ENCODE assay signal across 9 mouse cellular contexts in the genomic region with DNA sequence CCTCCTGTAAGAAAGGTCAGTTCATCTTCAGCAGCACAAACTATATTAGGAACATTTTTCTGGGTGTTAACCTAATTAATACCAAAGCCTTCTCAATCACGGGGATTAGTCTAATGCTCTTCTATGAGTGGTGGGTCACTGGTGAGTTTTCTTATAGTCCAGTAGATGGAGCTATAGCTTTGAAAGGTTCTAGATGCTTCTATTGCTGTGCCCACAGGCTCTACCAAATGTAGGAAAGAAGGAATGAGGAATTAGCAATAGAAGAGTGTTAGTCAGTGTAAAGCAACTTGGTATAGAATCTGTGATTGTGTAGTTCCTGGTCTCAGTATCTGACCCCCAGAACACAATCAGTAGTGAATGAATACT.
DNase-seq lines count a peak whose midpoint lies in the region; ATAC-seq and TF ChIP-seq lines count a peak whose summit lies in the region.
"Had no signal": no experiment of that assay in that cellular context is flagged by ENCODE, and none has a peak within 500 bp of the region (broad histone marks: within the 10 kb centered on the region; RNA-seq: fewer than 3 reads in every experiment).

No protein-coding gene starts in this region.

- WGBS in forebrain, postnatal 0 days: 8% methylated on average over 1 of the region's 1 CpGs
- WGBS in forebrain, embryonic 10.5 days: 17% methylated on average over 1 of the region's 1 CpGs
- 25% methylated on average over 1 of the region's 1 CpGs for WGBS in midbrain, embryonic 10.5 days

- ATAC-seq in forebrain, postnatal 0 days: no peak
- ATAC-seq in megakaryocyte-erythroid progenitor cell, adult 5-6 weeks (replicated peaks; ENCODE audit: low FRiP score, low TSS enrichment, poor library complexity, severe bottlenecking): peak; percentile 77

- peak; percentile 55 for TF ChIP-seq CTCF in forebrain, postnatal 0 days (IDR thresholded peaks at IDR 0.05; ENCODE audit: low read depth)
- peak; percentile 78 for TF ChIP-seq CTCF in left cerebral cortex, adult 2 months (IDR thresholded peaks at IDR 0.05)

- H3K36me3 ChIP-seq in forebrain, postnatal 0 days (ENCODE audit: insufficient read depth): no peaks in the 10 kb centered on the region
- H3K36me3 ChIP-seq in forebrain, embryonic 10.5 days (replicated peaks): no peaks in the 10 kb centered on the region
- H3K36me3 ChIP-seq in midbrain, embryonic 10.5 days: no peaks in the 10 kb centered on the region
- H3K36me3 ChIP-seq: limb, embryonic 12.5 days had no signal

- intact Hi-C loops in left cerebral cortex, adult 2 months (cut with DNase I): loop anchor here (1.0 to 5.0 kb wide), 3 partner anchors 61 to 233 kb away; a partner anchor contains a TSS
- intact Hi-C loops in left cerebral cortex, postnatal 10 days (cut with DNase I): loop anchor here (2.0 to 5.0 kb wide), 2 partner anchors 139 to 237 kb away; no protein-coding TSS in a partner anchor

- H3K27me3 ChIP-seq in forebrain, postnatal 0 days (ENCODE audit: insufficient read depth, low read length): no peaks in the 10 kb centered on the region
- no peaks in the 10 kb centered on the region for H3K27me3 ChIP-seq in forebrain, embryonic 10.5 days (ENCODE audit: poor library complexity, severe bottlenecking)
- H3K27me3 ChIP-seq in midbrain, embryonic 10.5 days (ENCODE audit: low read depth, poor library complexity, severe bottlenecking): no peaks in the 10 kb centered on the region
- H3K27me3 ChIP-seq: limb, embryonic 12.5 days had no signal

- peak; percentile 11 for DNase-seq in forebrain, postnatal 0 days
- DNase-seq in forebrain, embryonic 10.5 days (ENCODE audit: extremely low spot score, low spot score): no peak
- no peak for DNase-seq in left cerebral cortex, adult 2 months (ENCODE audit: extremely low spot score in 1 of 2, low spot score in 2 of 2)
- no peak for DNase-seq in left cerebral cortex, postnatal 10 days (ENCODE audit: extremely low spot score in 1 of 2, low spot score in 2 of 2)
- DNase-seq in Muller cell, postnatal 12 days (ENCODE audit: inconsistent ontology term): peak; percentile 32
- DNase-seq in liver: no peak
- no peak for DNase-seq in midbrain, embryonic 10.5 days (ENCODE audit: low spot score)

- no peak overlapping the region for H3K27ac ChIP-seq in forebrain, postnatal 0 days (ENCODE audit: low read depth, low read length)
- no peak overlapping the region for H3K27ac ChIP-seq in forebrain, embryonic 10.5 days
- H3K27ac ChIP-seq in left cerebral cortex, adult 2 months: no peak overlapping the region
- no peak overlapping the region for H3K27ac ChIP-seq in midbrain, embryonic 10.5 days (replicated peaks)
- H3K27ac ChIP-seq: limb, embryonic 12.5 days had no signal

- H3K9ac ChIP-seq in forebrain, postnatal 0 days: no peak overlapping the region
- H3K9ac ChIP-seq: limb, embryonic 12.5 days had no signal

- no peaks in the 10 kb centered on the region for H3K9me3 ChIP-seq in forebrain, postnatal 0 days (ENCODE audit: low read length)
- H3K9me3 ChIP-seq in forebrain, embryonic 10.5 days: no peaks in the 10 kb centered on the region
- no peaks in the 10 kb centered on the region for H3K9me3 ChIP-seq in midbrain, embryonic 10.5 days (replicated peaks)
- H3K9me3 ChIP-seq: limb, embryonic 12.5 days had no signal

- no peak overlapping the region for H3K4me2 ChIP-seq in forebrain, postnatal 0 days (ENCODE audit: low read depth)
- H3K4me2 ChIP-seq: limb, embryonic 12.5 days had no signal

- no peak overlapping the region for H3K4me3 ChIP-seq in forebrain, postnatal 0 days (ENCODE audit: low read depth, low read length)
- no peak overlapping the region for H3K4me3 ChIP-seq in forebrain, embryonic 10.5 days
- no peak overlapping the region for H3K4me3 ChIP-seq in left cerebral cortex, adult 2 months
- H3K4me3 ChIP-seq in midbrain, embryonic 10.5 days: no peak overlapping the region
- H3K4me3 ChIP-seq: limb, embryonic 12.5 days had no signal

- no peaks in the 10 kb centered on the region for H3K4me1 ChIP-seq in forebrain, postnatal 0 days (ENCODE audit: insufficient read depth)
- H3K4me1 ChIP-seq in forebrain, embryonic 10.5 days: no peaks in the 10 kb centered on the region
- H3K4me1 ChIP-seq in midbrain, embryonic 10.5 days: no peaks in the 10 kb centered on the region
- H3K4me1 ChIP-seq: limb, embryonic 12.5 days had no signal

Comparison
In these comparisons a context has a peak if more than half of its experiments do, and no peak if none do; other contexts are left out.
1. DNase-seq: peak in forebrain, postnatal 0 days (single experiment) and Muller cell, postnatal 12 days (single experiment); none in forebrain, embryonic 10.5 days (single experiment), left cerebral cortex, adult 2 months (0 of 2), left cerebral cortex, postnatal 10 days (0 of 2), liver (single experiment) and midbrain, embryonic 10.5 days (single experiment).